In genomic region chr15:6386159-6386951, GRCm38 (mm10) we compare ENCODE assay signal across 8 mouse cellular contexts. TPM values are rescaled to one million over a fixed set of nuclear protein-coding genes. Genes with fewer than 3 reads are reported as not detected.
DNase-seq lines count a peak whose midpoint lies in the region; ATAC-seq lines count a peak whose summit lies in the region.

No protein-coding gene starts in this region.

- 3% methylated on average over 49 of the region's 49 CpGs for WGBS in hindbrain, embryonic 14.5 days

- 0 out of 2 replicates have a peak, but pooled peaks cover 7% of the 10 kb centered on the region for H3K27me3 ChIP-seq in hindbrain, embryonic 14.5 days (ENCODE audit: control insufficient read depth, insufficient read depth, low read length)

- H3K36me3 ChIP-seq in hindbrain, embryonic 14.5 days (replicated peaks; ENCODE audit: control insufficient read depth, insufficient read depth): no peaks in the 10 kb centered on the region

- H3K9me3 ChIP-seq in hindbrain, embryonic 14.5 days (ENCODE audit: control insufficient read depth, low read length): no peaks in the 10 kb centered on the region

- DNase-seq in R1 (ENCODE audit: low read depth, low spot score): peak; percentile 70
- DNase-seq in cerebellum, postnatal 14 days: peak; percentile 65 to 68
- DNase-seq in frontal cortex, postnatal 36 days (ENCODE audit: low spot score in 2 of 2): peak; percentile 64 to 73
- DNase-seq in hindbrain, embryonic 14.5 days (ENCODE audit: low spot score): peak; percentile 70
- DNase-seq in layer of hippocampus, postnatal 36 days: peak; percentile 54 to 67
- DNase-seq in lung, postnatal 14 days: peak; percentile 80
- peak; percentile 80 for DNase-seq in retina, postnatal 1 day
- peak; percentile 71 to 81 for DNase-seq in urinary bladder, adult 18-20 months (ENCODE audit: low spot score in 2 of 2)

- peak overlapping the region; percentile 58 for H3K9ac ChIP-seq in hindbrain, embryonic 14.5 days

- no peak overlapping the region for H3K27ac ChIP-seq in hindbrain, embryonic 14.5 days

- H3K4me2 ChIP-seq in hindbrain, embryonic 14.5 days (replicated peaks): peak overlapping the region; percentile 77

- peak overlapping the region; percentile 48 for H3K4me3 ChIP-seq in hindbrain, embryonic 14.5 days (replicated peaks; ENCODE audit: low read length)

- no peaks in the 10 kb centered on the region; the same call in 1 of the 2 replicates for H3K4me1 ChIP-seq in hindbrain, embryonic 14.5 days (replicated peaks; ENCODE audit: control insufficient read depth, insufficient read depth, low read length)

- peak; percentile 92 for ATAC-seq in hindbrain, embryonic 14.5 days (ENCODE audit: low FRiP score)

RNA-seq across cellular contexts. Expression of gene C9, which starts 58.8 kb away (rescaled TPM):
- polyA plus RNA-seq in hindbrain, embryonic 14.5 days (2014; fragmentation: Nextera tagmentation; extraction: Ambion mirVana): 0.27 TPM in 1 of 2 replicates, not detected in the other
- not detected for total RNA-seq in layer of hippocampus, postnatal 36 days (2021)
